12 mouse cellular contexts compared by ENCODE assay signal in the genomic region with DNA sequence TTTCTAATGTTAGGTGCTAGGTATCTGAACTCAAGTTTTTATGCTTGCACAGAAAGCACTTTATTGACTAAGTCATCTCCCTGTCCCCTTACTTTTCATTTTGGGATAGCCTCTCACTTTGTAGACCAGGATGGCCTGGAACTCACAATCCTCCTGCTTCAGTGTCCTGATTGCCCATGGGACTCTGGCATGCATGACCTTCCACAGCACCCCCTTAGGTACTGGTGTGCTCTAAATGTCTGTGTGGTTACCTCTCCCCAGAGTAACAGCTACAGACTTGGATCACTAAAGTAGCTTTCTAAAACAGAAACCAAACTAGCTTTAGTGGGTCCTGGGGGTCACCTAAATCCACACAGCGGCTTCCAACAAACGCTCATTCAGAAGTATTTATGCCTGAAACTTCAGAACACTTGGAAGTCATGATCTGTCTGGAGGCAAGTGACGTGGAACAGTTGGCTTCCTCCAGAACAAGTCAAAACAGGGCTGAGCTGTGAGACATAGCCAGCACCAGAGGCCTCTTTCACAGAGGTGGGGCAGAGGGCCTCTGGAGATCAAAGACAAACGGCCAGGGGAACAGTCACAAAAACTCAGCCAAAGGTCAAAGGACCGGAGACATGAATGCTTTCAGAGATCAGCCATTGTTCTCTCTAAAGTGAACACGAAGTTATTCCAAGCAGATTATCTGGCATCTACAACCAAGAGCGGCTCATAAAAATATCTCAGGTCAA.
DNase-seq lines count a peak whose midpoint lies in the region; ATAC-seq and TF ChIP-seq lines count a peak whose summit lies in the region.
"Had no signal": no experiment of that assay in that cellular context is flagged by ENCODE, and none has a peak within 500 bp of the region (broad histone marks: within the 10 kb centered on the region; RNA-seq: fewer than 3 reads in every experiment).

No protein-coding gene starts in this region.

- no peak overlapping the region for H3K27ac ChIP-seq in heart, embryonic 12.5 days (ENCODE audit: poor library complexity, severe bottlenecking)
- no peak overlapping the region for H3K27ac ChIP-seq in forebrain, postnatal 0 days (ENCODE audit: low read depth, low read length)
- H3K27ac ChIP-seq: forebrain, embryonic 12.5 days; hindbrain, embryonic 13.5 days; liver, embryonic 14.5 days had no signal

- H3K4me1 ChIP-seq in heart, embryonic 12.5 days (replicated peaks), result peaks cover 4% of the 10 kb centered on the region; the same call in 1 of the 2 replicates
- no peaks in the 10 kb centered on the region for H3K4me1 ChIP-seq in forebrain, postnatal 0 days (ENCODE audit: insufficient read depth)
- H3K4me1 ChIP-seq: hindbrain, embryonic 13.5 days had no signal

- 0 out of 2 replicates have a peak overlapping the region, but pooled peaks have one; percentile 20 for H3K9ac ChIP-seq in heart, embryonic 12.5 days
- no peak overlapping the region for H3K9ac ChIP-seq in forebrain, postnatal 0 days
- H3K9ac ChIP-seq: forebrain, embryonic 12.5 days; hindbrain, embryonic 13.5 days; liver, embryonic 14.5 days had no signal

- no peak for ATAC-seq in heart, embryonic 12.5 days (ENCODE audit: insufficient number of reproducible peaks, low FRiP score)
- no peak for ATAC-seq in forebrain, postnatal 0 days

- no peaks in the 10 kb centered on the region for H3K27me3 ChIP-seq in heart, embryonic 12.5 days (replicated peaks)
- no peaks in the 10 kb centered on the region for H3K27me3 ChIP-seq in forebrain, postnatal 0 days (ENCODE audit: insufficient read depth, low read length)
- H3K27me3 ChIP-seq: forebrain, embryonic 12.5 days; hindbrain, embryonic 13.5 days had no signal

- H3K36me3 ChIP-seq in heart, embryonic 12.5 days, result no peaks in the 10 kb centered on the region
- no peaks in the 10 kb centered on the region for H3K36me3 ChIP-seq in forebrain, postnatal 0 days (ENCODE audit: insufficient read depth)
- H3K36me3 ChIP-seq: forebrain, embryonic 12.5 days; hindbrain, embryonic 13.5 days had no signal

- H3K4me2 ChIP-seq in heart, embryonic 12.5 days, result no peak overlapping the region
- H3K4me2 ChIP-seq in forebrain, postnatal 0 days (ENCODE audit: low read depth), result no peak overlapping the region
- H3K4me2 ChIP-seq: forebrain, embryonic 12.5 days; hindbrain, embryonic 13.5 days had no signal

- 31% methylated on average over 7 of the region's 7 CpGs for WGBS in heart, embryonic 12.5 days
- 30% methylated on average over 7 of the region's 7 CpGs for WGBS in forebrain, postnatal 0 days

- DNase-seq in heart, adult 18-20 months, result no peak
- DNase-seq in lung, adult 18-20 months, result peak; percentile 3
- DNase-seq in lung, postnatal 10 days, result no peak
- DNase-seq in forelimb bud, embryonic 11.5 days (ENCODE audit: low read depth, low spot score), result peak; percentile 3
- DNase-seq in lung, postnatal 36 days, result peak; percentile 36
- no peak for DNase-seq in forebrain, postnatal 0 days
- DNase-seq in urinary bladder, postnatal 14 days (ENCODE audit: low spot score), result no peak
- DNase-seq: B cell, adult 2 months had no signal

- H3K9me3 ChIP-seq in heart, embryonic 12.5 days (replicated peaks), result no peaks in the 10 kb centered on the region
- H3K9me3 ChIP-seq in forebrain, postnatal 0 days (ENCODE audit: low read length), result no peaks in the 10 kb centered on the region
- H3K9me3 ChIP-seq: forebrain, embryonic 12.5 days; hindbrain, embryonic 13.5 days had no signal

- no peak overlapping the region for H3K4me3 ChIP-seq in heart, embryonic 12.5 days
- H3K4me3 ChIP-seq in forebrain, postnatal 0 days (ENCODE audit: low read depth, low read length), result no peak overlapping the region
- H3K4me3 ChIP-seq: forebrain, embryonic 12.5 days; hindbrain, embryonic 13.5 days had no signal

- TF ChIP-seq CTCF in forebrain, postnatal 0 days (IDR thresholded peaks at IDR 0.05; ENCODE audit: low read depth), result no peak

Comparison
In these comparisons a context has a peak if more than half of its experiments do, and no peak if none do; other contexts are left out.
1. DNase-seq: peak in lung, adult 18-20 months (2 of 2), forelimb bud, embryonic 11.5 days (single experiment) and lung, postnatal 36 days (single experiment); none in heart, adult 18-20 months (0 of 2), lung, postnatal 10 days (single experiment), forebrain, postnatal 0 days (single experiment) and urinary bladder, postnatal 14 days (single experiment).